Mouse (Mus musculus) kidney, adult 9 months (tissue): ENCODE results near the gene Ripor2.
"Not testable (repeated sequence)": the region's sequence is repeated elsewhere in the genome, so short reads cannot be mapped to it uniquely, and the experiment has no call there.

Experiments
- DNase-seq: peaks from one replicate; pipeline ENCODE4 v3.0.0; 2022

The Ripor2 gene

DNA sequence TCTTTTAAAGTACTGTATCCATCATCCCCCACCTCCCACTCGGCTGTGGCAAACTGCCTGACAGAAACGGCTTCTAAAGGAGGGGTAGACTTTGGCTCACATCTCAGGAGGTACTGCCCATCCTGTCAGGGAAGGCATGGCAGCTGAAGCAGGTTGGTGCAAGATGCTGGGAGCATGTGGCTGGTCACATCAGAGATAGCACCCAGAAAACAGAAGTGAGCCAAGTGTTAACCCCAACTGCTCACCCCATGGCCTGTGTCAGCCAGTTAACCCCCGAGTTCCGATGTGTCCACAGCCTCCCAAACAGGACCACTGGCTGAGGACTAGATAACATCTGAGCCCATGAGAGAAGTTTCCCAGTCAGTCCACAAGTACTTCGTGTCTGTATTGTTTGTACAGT, 133.6 kb downstream of the Ripor2 start:
- DNase-seq: no peak

DNA sequence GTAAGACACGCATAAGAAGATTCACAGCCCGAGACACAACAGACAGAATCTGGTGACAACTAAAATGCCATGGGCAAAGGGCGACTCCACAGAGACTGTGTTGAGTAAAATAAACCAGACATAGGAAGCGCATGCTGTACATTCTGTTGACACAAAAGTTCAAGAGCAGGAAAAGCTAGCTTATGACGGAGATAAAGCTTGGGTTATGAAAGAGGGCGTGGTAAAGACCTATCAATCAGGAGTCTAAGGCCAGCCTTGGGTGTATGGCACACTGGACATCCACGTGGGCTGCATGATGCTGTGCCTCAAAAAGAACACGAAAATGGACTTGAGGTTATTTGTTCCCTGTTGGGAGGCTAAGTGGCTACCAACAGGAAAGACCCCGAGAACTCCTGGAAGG, 134.5 kb downstream of the Ripor2 start:
- DNase-seq: no peak

DNA sequence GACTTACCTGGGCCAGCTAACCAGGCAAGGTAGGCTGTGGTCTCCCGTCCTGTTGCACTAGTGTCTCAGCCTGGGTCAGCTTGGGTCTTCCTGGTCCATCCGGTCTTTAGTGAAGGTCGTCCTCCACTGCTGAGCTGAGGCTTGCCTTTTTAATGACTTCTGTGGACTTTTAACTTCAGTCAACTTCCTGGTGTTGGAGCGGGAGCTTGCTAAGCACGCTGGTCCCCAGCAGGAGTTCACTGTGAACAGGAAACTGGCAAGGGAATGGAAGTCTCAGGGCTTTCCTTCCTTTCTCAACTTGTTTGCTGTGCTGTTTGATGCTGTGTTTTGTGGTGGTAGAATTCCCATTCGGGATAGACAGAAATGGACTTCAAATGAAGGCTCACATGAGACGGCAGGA, 135.7 kb downstream of the Ripor2 start:
- peak; percentile 11 for DNase-seq

DNA sequence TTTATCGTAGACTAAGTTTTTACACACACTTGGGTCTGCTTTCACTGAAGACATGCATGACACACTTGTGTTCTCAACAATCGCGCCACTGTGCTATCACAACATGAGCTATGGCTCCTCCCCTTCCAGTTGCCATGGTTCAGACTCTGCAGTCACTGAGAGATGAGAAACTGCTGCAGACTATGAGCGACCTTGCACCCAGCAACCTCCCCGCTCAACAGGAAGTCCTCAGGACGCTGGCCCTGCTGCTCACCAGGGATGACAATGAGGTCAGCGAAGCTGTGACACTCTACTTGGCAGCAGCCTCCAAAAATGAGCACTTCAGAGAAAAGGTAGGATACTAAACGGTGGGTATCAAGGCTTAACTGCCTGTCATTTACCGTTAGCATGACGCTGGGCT, 139.5 kb downstream of the Ripor2 start:
- peak; percentile 11 for DNase-seq

DNA sequence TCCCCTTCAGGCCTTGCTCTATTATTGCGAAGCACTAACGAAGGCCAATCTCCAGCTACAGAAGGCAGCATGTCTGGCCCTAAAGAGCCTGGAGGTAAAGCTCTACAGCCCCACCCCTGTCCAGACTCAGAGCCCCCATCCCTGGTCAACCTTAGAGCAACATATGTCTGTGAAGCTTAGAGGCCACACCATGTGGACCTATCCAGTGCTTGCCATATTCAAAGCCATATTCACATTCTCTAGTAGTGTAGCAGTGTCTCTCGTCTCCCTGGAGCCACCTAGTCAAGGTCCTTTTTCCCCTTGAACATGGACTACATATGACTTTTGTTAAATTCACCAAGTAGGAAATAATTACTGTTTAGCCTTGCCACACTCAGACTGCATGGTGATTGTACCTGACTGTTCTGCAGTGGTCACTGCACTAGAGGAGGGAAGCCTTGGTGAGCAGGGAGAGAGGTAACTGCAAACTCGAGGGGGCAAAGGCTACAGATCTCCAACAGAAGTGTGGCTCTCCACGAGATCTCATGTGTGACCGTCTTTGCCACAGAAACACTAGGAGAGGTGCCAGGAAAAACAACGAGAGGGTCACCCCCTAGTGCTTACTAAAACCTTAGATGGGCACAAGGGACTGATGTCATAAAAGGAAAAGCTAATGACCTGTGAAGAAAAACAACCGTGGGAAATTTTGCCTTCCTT, 141.9 kb downstream of the Ripor2 start:
- DNase-seq: peak; percentile 49

DNA sequence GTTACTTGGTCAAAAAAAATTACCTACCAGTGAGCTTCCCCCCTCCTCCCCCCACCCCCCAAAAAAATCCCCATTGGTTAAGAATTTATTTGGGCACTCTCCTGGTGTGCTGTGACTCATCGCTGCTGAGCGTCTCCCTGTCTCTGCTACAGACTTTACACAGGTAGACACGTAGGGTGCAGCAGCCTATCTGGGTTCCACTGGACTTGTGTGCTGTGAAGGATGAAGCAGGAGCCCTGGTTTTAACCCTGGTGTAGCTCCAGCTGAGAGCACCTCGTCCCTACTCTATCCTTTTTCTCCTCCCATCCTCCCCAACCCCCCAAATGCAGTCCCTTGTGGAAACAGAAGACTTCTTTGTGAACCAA, 142.4 kb downstream of the Ripor2 start:
- DNase-seq: no peak

DNA sequence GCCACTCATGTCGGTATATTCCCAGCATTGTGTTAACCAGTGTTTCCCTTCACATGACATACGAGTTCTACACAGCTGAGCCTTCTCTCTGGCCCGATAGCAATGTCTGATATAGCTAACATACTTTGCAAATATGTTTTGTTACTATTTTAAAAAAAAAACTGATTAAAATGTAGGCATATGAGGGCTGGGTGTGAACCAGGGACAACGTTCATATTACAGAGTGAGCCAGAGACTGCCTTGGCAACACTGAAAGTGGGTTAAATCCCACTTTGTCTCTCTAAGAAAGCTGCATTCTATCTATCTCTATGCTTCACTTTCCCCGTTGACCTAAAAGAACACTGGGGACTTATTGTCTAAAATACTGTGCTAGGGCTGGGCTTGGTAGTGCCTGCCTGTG, 147.1 kb downstream of the Ripor2 start:
- no peak for DNase-seq

DNA sequence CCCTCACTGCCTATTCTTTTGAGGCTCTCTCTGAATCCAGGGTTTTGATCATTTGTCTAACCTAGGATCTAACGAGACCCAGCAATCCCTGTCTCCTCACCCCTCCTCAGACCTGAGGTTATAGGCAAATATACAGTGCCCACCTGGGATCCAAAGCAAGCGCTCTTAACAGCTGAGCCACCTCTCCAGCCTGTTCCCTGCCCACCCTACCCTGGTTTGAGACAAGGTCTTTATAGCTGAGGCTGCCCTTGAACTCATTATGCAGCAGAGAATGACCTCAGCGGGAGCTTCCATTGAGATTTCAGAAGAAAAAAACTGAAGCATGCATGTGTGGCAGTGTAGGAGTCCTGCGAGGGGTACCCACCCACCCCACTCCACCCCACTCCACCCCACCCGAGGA, 152.5 kb downstream of the Ripor2 start:
- DNase-seq: no peak

DNA sequence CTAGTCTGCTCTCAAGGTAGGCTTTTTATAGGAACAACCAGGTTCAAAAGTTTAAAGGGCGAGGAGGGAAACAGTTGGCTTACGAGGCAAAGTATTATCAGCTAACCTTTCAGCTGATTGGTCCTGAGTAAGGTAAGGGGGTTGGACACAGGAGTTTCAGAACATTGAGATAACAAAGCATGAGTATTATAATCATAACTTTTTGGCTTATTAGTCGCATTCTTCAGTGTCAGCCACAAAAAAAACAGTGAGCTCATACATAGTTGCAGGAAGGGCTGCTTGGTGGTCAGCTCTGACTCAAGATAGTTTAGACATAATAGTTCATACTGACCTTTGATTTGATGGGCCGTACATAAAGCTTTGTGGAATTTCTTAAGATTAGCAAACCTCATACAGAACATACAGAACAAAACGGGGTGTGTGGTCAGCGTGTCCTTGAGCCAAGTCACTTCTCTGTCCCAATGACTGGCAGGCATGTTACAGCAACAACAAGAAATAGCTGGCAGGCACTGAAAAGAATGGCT, 153.7 kb downstream of the Ripor2 start:
- no peak for DNase-seq

DNA sequence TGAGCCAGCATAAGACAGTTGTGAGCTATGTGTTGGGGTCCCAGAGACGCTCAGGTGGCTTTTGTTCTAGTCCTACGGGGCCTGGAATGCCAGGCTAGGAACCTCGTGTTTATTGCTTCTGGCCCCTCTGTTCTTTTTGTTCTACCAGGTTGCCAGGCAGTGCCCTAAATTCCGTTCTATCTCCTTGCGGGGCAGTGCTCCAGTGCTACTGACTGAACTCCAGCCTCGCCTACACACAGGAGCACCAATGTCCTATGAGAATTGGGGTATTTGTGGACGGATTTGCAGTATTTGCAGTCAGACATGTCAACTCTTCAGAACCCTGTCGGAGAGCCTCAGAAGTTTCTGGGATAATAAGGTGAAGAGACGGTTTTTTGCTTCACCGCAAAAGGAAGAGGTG, 159.0 kb downstream of the Ripor2 start, which contains the start of gene Armh2:
Gene Armh2, plus strand, starts transcription at position 205 of the 400 bp plus-strand sequence.
- no peak for DNase-seq

DNA sequence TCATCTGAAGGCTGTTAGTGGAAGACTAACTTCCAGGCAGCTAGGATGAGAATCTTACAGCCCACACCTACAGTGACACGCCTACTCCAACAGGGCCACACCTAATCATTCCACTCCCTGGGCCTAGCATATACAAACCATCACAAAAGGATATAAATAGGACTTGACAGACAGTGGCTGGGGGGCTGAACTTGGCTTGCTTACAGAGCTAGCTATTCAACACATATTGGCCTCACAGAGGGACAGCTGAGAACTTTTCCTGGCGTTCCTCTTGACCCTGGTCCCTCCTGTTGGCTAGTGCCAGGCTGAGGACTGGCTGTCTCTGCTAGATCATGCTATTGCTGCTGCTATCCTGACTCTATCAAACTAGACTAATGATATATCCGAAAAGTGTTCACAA, 165.8 kb downstream of the Ripor2 start:
- no peak for DNase-seq

DNA sequence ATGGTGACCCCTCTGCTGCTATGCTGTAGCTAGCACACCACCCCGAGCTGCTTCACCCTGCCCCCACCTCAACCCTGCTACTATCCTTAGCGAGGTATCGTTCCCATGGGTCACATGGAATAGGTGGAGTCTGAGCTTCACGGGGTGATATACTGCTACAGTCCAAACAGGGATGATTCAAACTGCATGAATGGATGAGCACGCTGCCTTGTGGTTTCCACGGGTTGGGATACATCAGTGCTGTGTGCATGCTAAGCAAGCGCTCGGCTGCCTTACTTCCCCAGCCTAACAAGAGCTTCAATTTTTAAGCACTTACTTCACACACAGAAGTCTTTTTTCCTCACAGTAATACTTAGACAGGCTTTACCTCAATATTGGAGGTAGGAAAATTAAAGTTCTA, 168.8 kb downstream of the Ripor2 start:
- DNase-seq: no peak

DNA sequence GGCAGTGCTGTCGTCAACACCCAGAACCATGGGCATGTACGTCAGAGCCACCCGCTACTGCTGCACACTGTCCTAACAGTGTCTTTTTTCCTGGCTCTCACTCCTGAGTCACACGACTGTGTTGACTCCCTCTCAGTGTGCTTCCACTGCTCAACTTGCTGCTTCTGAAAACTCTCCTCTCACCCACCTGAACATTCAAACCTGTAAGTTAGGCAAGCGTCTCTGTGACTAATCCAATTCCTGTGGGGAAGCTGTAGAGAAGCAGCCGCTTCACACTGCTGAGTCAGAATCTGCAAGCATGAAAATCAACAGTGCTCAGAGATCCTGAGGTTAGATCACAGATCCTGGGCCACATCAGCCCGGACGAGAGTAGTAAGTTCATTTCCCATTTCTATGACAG, 169.4 kb downstream of the Ripor2 start:
- DNase-seq: no peak

DNA sequence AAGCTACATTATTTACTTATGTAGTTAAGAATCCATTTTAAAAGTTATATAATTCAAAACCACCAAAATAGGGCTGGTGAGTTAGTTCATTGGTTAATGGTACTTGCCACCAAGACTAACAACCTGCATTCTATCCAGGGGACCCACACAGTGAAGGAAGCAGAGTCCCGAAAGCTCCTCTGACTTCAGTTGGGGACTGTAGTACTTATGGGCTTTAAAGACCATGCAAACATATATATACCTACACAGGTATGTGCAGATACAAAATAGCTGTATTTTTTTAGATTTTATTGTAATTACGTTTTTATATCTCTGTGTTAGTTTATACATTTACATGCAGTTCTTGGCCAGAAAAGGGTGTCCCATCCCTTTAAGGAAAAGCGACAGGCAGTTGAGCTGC, 174.8 kb downstream of the Ripor2 start:
- no peak for DNase-seq

DNA sequence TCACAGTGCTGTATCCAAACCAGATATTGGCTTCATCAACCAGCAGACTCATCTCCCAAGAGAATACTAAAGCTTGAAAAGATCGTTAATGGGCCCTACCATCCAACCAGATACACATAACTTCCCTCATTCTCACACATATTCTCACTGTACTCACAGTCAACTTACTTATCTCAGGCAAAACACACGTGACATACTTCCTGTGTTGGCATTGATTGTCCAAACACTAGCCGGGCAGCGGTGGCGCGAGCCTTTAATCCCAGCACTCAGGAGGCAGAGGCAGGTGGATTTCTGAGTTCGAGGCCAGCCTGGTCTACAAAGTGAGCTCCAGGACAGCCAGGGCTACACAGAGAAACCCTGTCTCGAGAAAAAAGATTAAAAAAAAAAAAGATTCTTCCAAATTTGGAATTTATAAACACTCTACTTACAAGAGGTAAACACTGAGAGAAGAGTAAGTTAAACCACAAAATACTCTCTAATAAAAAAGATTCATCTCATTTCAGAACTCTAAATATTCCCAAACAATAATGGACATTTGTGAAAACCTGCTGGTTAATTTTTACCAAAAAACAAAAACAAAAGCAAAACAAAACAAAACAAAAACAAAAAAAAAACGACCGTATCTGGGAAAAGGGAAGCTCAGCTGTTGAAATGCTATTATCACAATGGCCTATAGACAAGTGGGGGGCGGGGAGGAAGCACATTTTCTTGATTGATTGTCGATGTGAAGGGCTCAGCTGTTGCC, 176.0 kb downstream of the Ripor2 start:
- no peak for DNase-seq

DNA sequence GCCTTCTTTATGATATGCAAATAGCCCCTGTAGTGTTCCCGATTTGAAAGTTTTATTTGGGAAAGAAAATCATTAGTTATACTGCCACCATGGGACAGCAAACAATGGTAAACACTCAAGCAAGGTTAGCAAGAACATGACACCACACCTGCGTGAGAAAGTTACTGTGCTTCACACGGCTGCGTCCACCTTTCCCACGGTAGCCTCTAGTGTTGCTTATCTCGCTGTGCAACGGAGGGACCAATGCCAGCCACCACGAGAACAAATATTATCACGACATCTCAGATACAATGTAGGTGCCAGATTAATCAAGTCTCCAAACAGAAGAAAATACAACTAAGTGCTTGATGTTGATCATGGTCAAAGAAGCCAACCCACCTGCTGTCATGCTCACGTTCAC, 177.5 kb downstream of the Ripor2 start:
- DNase-seq: no peak

DNA sequence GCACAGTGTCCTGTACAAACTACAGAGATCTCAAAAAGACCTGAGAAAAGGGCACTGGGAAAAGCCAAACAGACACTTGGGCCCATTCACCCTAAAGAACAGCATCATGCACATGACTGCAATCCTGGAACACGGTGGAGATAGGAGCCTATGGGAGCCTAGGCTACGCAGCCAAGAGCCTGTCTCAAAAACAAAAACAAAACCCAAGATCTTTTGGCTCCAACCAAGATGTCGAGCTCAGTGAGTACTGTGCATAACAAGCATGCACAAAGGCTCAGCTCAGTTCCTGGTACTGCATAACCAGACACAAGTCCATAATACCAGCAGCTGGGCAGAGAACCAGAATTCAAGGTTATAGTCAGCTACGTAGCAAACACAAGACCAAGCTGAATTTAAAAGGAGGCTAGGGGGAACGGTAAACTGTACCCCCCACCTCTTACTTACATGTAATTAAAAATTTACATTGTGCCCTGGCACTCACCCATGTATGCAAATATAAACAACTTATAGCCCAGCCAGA, 178.4 kb downstream of the Ripor2 start:
- DNase-seq: no peak

DNA sequence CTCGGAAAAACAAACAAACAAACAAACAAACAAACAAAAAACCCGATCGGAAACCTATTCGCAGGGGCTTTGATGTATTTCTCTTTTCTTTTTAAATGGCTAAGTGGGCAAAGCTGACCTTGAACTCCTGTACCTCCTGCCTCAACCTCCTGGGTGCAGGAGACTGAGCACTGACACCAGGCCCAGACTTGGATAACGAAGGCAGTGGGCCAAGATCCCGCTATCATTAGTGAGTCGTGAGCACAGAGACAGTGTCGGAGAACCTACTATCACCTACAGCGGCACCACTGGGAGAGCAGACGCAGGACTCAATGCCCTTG, 179.1 kb downstream of the Ripor2 start:
- no peak for DNase-seq

DNA sequence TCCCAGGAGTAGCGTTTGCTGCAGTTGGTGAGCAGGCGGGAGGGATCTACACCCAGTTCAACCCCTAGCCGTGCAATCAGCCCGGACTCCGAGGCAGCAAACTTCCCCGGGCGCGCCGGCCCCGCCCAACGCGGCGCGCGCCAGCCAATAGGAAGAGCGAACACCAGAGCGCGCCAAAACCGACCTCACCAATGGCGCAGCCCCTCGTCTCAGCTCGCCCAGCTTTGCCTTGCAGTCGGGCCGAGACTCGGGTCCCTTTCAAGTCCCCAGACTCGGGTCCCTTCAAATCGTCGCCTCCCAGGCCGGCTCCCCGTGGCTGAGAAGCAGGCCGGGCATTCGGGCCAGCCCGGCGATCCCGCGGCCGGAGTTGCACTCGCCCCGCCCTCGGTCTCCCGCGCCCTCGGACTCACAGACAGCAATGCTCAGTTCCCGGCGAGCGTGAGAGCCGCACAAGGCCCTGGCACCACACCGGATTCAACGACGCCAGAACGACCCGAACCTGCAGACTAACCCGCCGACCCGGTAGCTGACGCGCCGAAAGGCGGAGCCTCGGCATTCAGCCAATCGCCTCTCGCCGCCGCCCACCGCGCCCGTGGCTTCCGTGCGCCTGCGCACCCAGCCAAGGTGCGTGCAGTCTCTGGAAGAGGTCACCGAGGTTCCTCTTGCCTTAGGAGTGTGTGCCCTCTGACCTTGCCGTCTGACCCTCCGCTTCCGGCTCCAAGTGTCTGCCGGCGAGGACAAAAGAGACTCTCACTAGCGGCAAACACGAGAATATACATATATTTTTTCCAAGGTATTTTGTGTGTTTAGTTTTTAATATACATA, 179.6 kb downstream of the Ripor2 start, which contains the start of gene Gmnn:
Gene Gmnn, minus strand, starts transcription at position 521 of the 825 bp plus-strand sequence.
- DNase-seq: peak; percentile 89

DNA sequence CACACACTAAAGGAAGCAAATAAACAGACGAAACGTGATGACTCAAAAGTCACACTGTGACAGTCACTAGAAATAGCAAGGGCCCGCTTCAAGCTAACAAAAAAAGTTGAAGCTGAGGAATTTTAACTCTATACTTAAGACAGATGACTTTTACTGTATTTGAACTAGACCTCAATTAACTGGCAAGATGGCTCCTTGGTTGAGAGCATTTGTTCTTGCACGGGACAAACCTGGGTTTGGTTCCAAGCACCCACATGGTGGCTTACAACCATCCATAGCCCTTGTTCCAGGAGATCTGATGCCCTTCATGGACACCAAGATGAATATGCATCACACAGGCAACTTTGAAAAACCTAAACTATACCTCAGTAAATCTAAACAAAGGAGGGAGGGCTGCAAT, 180.3 kb downstream of the Ripor2 start:
- no peak for DNase-seq

DNA sequence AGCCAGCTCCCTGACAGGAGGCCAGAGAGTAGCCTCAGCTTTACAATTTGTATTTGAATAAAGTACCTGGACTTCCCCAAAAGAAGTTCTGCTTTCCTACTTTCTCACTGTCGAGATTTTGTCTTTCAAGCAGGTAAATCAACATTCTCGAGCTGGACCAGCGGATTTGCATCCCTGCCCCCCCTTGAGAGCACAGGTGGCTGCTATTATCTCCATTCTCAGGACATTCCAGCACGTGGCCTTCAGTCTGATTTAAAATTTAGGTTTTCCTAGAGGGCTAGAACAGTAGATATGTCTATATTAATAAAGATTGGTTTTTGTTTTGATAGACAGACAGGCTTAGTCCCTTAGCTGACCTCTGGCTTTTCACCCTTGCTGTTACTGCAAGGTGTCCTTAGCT, 185.8 kb downstream of the Ripor2 start:
- not testable (repeated sequence) for DNase-seq

DNA sequence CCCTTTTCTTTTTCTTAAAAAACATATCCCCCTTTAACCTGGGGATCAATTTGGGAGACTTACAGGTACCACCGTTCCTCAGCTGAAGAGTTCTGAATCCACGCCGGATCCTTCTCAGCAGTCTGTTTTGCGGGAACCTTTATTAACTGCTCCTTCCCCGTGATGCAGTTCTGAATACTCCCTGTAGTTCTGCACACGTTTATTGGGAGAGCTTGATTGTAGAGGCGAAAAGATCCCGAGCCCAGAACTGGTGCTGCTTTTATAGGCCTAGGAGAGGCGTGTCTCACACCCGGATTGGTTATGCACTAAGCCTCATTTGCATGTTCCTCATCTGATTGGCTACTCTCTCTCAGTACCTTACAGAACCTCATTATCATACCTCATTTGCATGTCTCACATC, 189.5 kb downstream of the Ripor2 start:
- not testable (repeated sequence) for DNase-seq

DNA sequence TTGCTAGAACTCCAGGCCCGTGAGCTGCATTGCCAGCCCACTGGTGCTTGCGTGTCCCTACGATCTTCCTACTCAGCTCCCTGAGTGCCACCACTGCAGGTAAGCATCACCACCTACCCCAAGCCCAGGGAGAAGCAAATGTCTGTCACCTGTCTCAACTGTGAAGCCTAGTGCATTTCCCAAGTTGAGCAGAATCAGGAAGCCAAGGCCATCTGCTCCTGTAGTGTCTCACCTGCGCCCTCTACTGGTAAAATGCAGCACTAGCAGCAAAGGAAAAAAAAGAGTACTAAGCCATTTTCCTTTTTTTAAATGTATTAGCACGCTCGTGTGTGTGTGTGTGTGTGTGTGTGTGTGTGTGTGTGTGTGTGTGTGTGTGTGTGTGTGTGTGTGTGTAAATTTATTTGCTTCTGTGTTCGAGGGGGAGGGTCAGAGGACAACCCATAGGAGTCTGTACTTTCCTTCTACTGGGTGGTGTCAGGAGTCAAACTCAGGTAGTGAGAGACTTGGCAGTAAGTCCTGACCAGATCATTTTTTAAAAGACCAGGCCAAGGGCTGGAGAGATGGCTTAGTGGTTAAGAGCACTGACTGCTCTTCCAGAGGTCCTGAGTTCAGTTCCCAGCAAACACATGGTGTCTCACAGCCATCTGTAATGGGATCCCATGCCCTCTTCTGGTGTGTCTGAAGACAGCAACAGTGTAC, 194.3 kb downstream of the Ripor2 start:
- peak; percentile 72 for DNase-seq
